Mouse (Mus musculus) myocyte (in vitro differentiated cells): ENCODE data around the gene Fus. TPM values are rescaled to one million over a fixed set of nuclear protein-coding genes. Genes with fewer than 3 reads are reported as not detected.

ENCODE experiments used
- H3K27me3 ChIP-seq: one replicate; pipeline ENCODE4 v1.6.1; 2011; ENCODE audit not compliant: control insufficient read depth, insufficient read depth, insufficient read length
- H3K36me3 ChIP-seq: one replicate; pipeline ENCODE4 v1.6.1; 2011; ENCODE audit not compliant: control insufficient read depth, insufficient read depth
- H3K4me2 ChIP-seq: one replicate; pipeline ENCODE4 v1.6.1; 2011; ENCODE audit warnings: low read depth, control low read depth
- H3K4me3 ChIP-seq: one replicate; pipeline ENCODE4 v1.5.1; 2011; ENCODE audit warnings: mild to moderate bottlenecking, control low read depth, moderate library complexity
- H3K79me2 ChIP-seq: one replicate; pipeline ENCODE4 v1.6.1; 2011; ENCODE audit not compliant: control insufficient read depth, insufficient read depth
- H3ac ChIP-seq: one replicate; pipeline ENCODE4 v1.6.1; 2011; ENCODE audit not compliant: control insufficient read depth, insufficient read length
- MAX ChIP-seq: IDR thresholded peaks from one replicate; pipeline ENCODE4 v1.6.1; 2011; ENCODE audit warnings: low read depth, mild to moderate bottlenecking, control low read depth
- MYOD1 ChIP-seq, 3 experiments: IDR thresholded peaks; one replicate each; pipeline ENCODE4 v1.6.1; 2011; ENCODE audit warnings: control low read depth in 2 of 3, low read depth in 2 of 3, mild to moderate bottlenecking in 2 of 3, moderate library complexity in 1 of 3; ENCODE audit not compliant: insufficient read length in 2 of 3, control insufficient read depth in 1 of 3
- MYOG ChIP-seq, 3 experiments: IDR thresholded peaks; one replicate each; pipeline ENCODE4 v1.6.1; 2011; ENCODE audit warnings: control low read depth in 2 of 3, low read depth in 2 of 3, mild to moderate bottlenecking in 2 of 3; ENCODE audit not compliant: insufficient read length in 2 of 3, control insufficient read depth in 1 of 3, insufficient read depth in 1 of 3
- POLR2AphosphoS2 ChIP-seq: IDR thresholded peaks from one replicate; pipeline ENCODE4 v1.6.1; 2011; ENCODE audit warnings: low read depth, control low read depth; ENCODE audit not compliant: insufficient read length
- REST ChIP-seq: IDR thresholded peaks from one replicate; pipeline ENCODE4 v1.6.1; 2011; ENCODE audit warnings: mild to moderate bottlenecking, control low read depth, moderate library complexity; ENCODE audit not compliant: insufficient read depth, insufficient read length
- TCF12 ChIP-seq: IDR thresholded peaks from one replicate; pipeline ENCODE4 v1.6.1; 2011; ENCODE audit warnings: mild to moderate bottlenecking, control low read depth; ENCODE audit not compliant: poor library complexity, insufficient read depth, severe bottlenecking
- polyA plus RNA-seq: library from polyadenylated mRNA; unstranded; fragments of >200 nt; fragmentation: generic; extraction: Trizol; gene quantifications from one replicate; pipeline ENCODE4 v1.2.1, GENCODE M21; 2012; ENCODE audit warnings: missing spikeins

Gene Fus
- polyA plus RNA-seq, 1 experiment = 231 TPM

- no peaks in the 10 kb centered on the region for H3K27me3 ChIP-seq
- H3K79me2 ChIP-seq = no peaks in the 10 kb centered on the region
- TF ChIP-seq MAX (no peak), TCF12 (no peak), POLR2AphosphoS2 (no peak), MYOD1 (IDR thresholded peaks at IDR 0.05; ENCODE audit: control insufficient read depth in 1 of 3, insufficient read length in 2 of 3, low read depth in 2 of 3) (no peak), REST (no peak), MYOG (IDR thresholded peaks at IDR 0.05; ENCODE audit: control insufficient read depth in 1 of 3, insufficient read depth in 1 of 3, insufficient read length in 2 of 3, low read depth in 2 of 3) (no peak)
- no peak overlapping the region for H3K4me2 ChIP-seq
- H3K36me3 ChIP-seq = no peaks in the 10 kb centered on the region
- H3ac ChIP-seq = no peak overlapping the region
- H3K4me3 ChIP-seq = no peak overlapping the region
Observed at GRCm38 (mm10) chr7:128033616-128034015, 66.4 kb downstream of the Fus start.

Other genes with a start within 250 kb of the Fus start
- 0.14 TPM for gene Ctf2, start 235.3 kb upstream of the Fus start, polyA plus RNA-seq
- gene Fbxl19, start 222.9 kb upstream of the Fus start, polyA plus RNA-seq = 11.9 TPM
- gene Orai3, start 197.6 kb upstream of the Fus start, polyA plus RNA-seq = 16.3 TPM
- 13.7 TPM for gene Setd1a, start 190.8 kb upstream of the Fus start, polyA plus RNA-seq
- 1.4 TPM for gene Gm49388, start 181.8 kb upstream of the Fus start, polyA plus RNA-seq
- 15.0 TPM for gene Hsd3b7, start 166.9 kb upstream of the Fus start, polyA plus RNA-seq
- gene Stx4a, start 143.2 kb upstream of the Fus start, polyA plus RNA-seq = 73.0 TPM
- gene Stx1b, start 142.9 kb upstream of the Fus start, polyA plus RNA-seq = 0.20 TPM
- 16.7 TPM for gene Zfp646, start 91.2 kb upstream of the Fus start, polyA plus RNA-seq
- gene Zfp668, start 90.6 kb upstream of the Fus start, polyA plus RNA-seq = 7.9 TPM
- gene Prss53, start 76.5 kb upstream of the Fus start, polyA plus RNA-seq = 0.74 TPM
- not detected for gene Gm21974, start 72.0 kb upstream of the Fus start, polyA plus RNA-seq
- 65.9 TPM for gene Vkorc1, start 71.8 kb upstream of the Fus start, polyA plus RNA-seq
- 53.2 TPM for gene Bckdk, start 63.4 kb upstream of the Fus start, polyA plus RNA-seq
- 26.4 TPM for gene Kat8, start 54.9 kb upstream of the Fus start, polyA plus RNA-seq
- gene Prss8, start 37.4 kb upstream of the Fus start, polyA plus RNA-seq = 0.06 TPM
- 10.6 TPM for gene Prss36, start 20.7 kb upstream of the Fus start, polyA plus RNA-seq
- 3.9 TPM for gene Pycard, start 26.4 kb downstream of the Fus start, polyA plus RNA-seq
- gene Trim72, start 36.5 kb downstream of the Fus start, polyA plus RNA-seq = 468 TPM
- 0.14 TPM for gene Itgam, start 95.2 kb downstream of the Fus start, polyA plus RNA-seq
- not detected for gene Gm49368, start 95.2 kb downstream of the Fus start, polyA plus RNA-seq
- not detected for gene Itgax, start 162.1 kb downstream of the Fus start, polyA plus RNA-seq
- gene Itgad, start 186.9 kb downstream of the Fus start, polyA plus RNA-seq = 0.13 TPM
- 1,017 TPM for gene Cox6a2, start 238.9 kb downstream of the Fus start, polyA plus RNA-seq